Mouse (Mus musculus): ENCODE data around the gene Vars2. TPM values are rescaled to one million over a fixed set of nuclear protein-coding genes. Genes with fewer than 3 reads are reported as not detected.
A peak's percentile ranks its signal among the peaks of the same experiment; 100 is the strongest.

Vars2 gene
- total and polyA plus RNA-seq, 3 experiments = 14.0 to 30.3 (median 23.0) TPM

DNA sequence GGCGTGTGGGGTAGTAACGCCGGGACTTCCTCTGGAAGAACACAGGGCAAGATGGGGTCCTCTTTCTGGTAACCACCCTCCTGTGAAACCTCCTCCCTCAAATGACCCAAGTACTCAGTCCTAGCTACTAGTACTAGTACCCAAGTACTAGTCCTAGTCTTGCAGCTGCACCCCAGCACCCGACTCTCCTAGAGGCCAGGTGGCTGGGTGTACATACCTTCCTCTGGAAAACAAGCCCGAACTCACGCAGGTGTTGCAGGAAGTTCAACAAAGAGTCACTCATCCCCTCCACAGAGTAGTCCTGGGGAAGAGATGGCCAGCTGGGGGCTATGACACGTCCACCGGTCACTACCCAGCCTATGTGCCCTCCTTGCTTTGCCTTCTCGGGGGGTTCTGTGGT is 2.3 kb upstream of the Vars2 start:
- Histone ChIP-seq H3K4me2 (ENCODE audit: insufficient read depth, low read depth, poor library complexity, severe bottlenecking) (no peak overlapping the region), H3K9me3 (replicated peaks; ENCODE audit: low read length) (no peaks in the 10 kb centered on the region), H3K36me3 (replicated peaks in 1 of 2; ENCODE audit: control insufficient read depth in 1 of 2, insufficient read depth in 1 of 2, low read length in 1 of 2) (peaks cover 27 to 49% of the 10 kb centered on the region in 2 experiments), H3K9ac (ENCODE audit: insufficient read depth, low read depth) (no peak overlapping the region), H3K27ac (ENCODE audit: insufficient read depth, low read depth) (no peak overlapping the region), H3K4me3 (replicated peaks in 1 of 3; ENCODE audit: low read depth in 2 of 3, low read length in 2 of 3, poor library complexity in 1 of 3) (no peak overlapping the region), H3K27me3 (replicated peaks) (no peaks in the 10 kb centered on the region), H3K79me2 (replicated peaks; ENCODE audit: control insufficient read depth, extremely low read depth, insufficient read depth, poor library complexity, severe bottlenecking) (no peaks in the 10 kb centered on the region), H3K4me1 (ENCODE audit: control insufficient read depth in 1 of 2, insufficient read depth in 2 of 2) (peaks cover 13 to 36% of the 10 kb centered on the region in 2 experiments)
- no peak for DNase-seq (ENCODE audit: extremely low read depth)
- TF ChIP-seq USF2 (conservative IDR thresholded peaks at IDR 0.05; ENCODE audit: low read depth, low read length) (no peak), MAZ (IDR thresholded peaks at IDR 0.05; ENCODE audit: low read depth, low read length) (no peak), HCFC1 (IDR thresholded peaks at IDR 0.05; ENCODE audit: low read depth, low read length) (no peak), GABPA (IDR thresholded peaks at IDR 0.05; ENCODE audit: insufficient replicate concordance, low read depth, low read length) (no peak), POLR2AphosphoS2 (IDR thresholded peaks at IDR 0.05; ENCODE audit: low read depth, low read length) (no peak), NELFE (IDR thresholded peaks at IDR 0.05; ENCODE audit: low read depth, low read length) (no peak), ELF1 (IDR thresholded peaks at IDR 0.05; ENCODE audit: low read depth, low read length) (no peak), USF1 (IDR thresholded peaks at IDR 0.05; ENCODE audit: low read depth, low read length) (no peak), ZC3H11A (IDR thresholded peaks at IDR 0.05; ENCODE audit: low read depth, low read length) (no peak), CHD2 (IDR thresholded peaks at IDR 0.05; ENCODE audit: low read length) (no peak), MYC (IDR thresholded peaks at IDR 0.05; ENCODE audit: low read depth, low read length) (no peak), IRF4 (IDR thresholded peaks at IDR 0.05; ENCODE audit: low read depth, low read length) (no peak), TCF12 (IDR thresholded peaks at IDR 0.05; ENCODE audit: low read depth, low read length) (no peak), SIN3A (IDR thresholded peaks at IDR 0.05; ENCODE audit: low read length) (no peak), JUN (IDR thresholded peaks at IDR 0.05; ENCODE audit: insufficient read depth, low read depth, low read length) (no peak)
- dilution Hi-C loops (cut with MboI; ENCODE audit: extremely low pct_ligation_motif_present, extremely low pct_unique_long_range_greater_than_20kb, low sequenced_read_pairs) = no loop called here
- in situ Hi-C loops (cut with MboI; ENCODE audit: low pct_ligation_motif_present, low pct_unique_long_range_greater_than_20kb, low sequenced_read_pairs) = no loop called here

DNA sequence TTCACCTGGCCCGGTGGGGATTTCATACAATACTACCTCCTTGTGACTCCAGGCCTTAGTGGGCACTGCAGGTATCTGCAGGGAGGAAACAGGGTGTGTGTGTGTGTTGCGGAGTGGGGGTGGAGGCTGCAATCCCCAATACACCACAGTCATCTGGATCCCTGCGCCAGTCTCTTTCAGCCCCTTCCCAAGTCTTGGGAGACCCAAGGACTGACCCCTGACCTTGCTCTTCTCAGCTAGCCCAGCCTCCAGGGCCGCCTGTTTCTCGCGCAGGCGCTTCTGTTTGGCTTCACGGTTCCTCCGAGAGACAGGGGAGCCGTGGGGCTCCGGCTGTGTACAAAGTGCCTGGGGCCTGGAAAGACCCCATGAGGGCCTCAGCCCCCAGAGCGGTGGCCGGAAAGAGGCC is 538 bp downstream of the Vars2 start:
- TF ChIP-seq MEF2A (IDR thresholded peaks at IDR 0.05; ENCODE audit: borderline replicate concordance, low read depth, low read length) = no peak
- no peak for TF ChIP-seq ZC3H11A (IDR thresholded peaks at IDR 0.05; ENCODE audit: low read depth, low read length)
- peak; percentile 52; the same call in 1 of the 2 replicates for TF ChIP-seq SIN3A (IDR thresholded peaks at IDR 0.05; ENCODE audit: low read length)
- TF ChIP-seq NRF1 (IDR thresholded peaks at IDR 0.05; ENCODE audit: low read depth, low read length) = peak; percentile 65
- Histone ChIP-seq H3K79me2 (replicated peaks; ENCODE audit: control insufficient read depth, extremely low read depth, insufficient read depth, poor library complexity, severe bottlenecking) (no peaks in the 10 kb centered on the region), H3K9ac (ENCODE audit: insufficient read depth, low read depth) (peak overlapping the region; percentile 80), H3K4me3 (replicated peaks in 1 of 3; ENCODE audit: low read depth in 2 of 3, low read length in 2 of 3, poor library complexity in 1 of 3) (peak overlapping the region; percentile 79 to 93 (median 87)), H3K9me3 (replicated peaks; ENCODE audit: low read length) (no peaks in the 10 kb centered on the region), H3K4me2 (ENCODE audit: insufficient read depth, low read depth, poor library complexity, severe bottlenecking) (peak overlapping the region; percentile 26), H3K4me1 (ENCODE audit: control insufficient read depth in 1 of 2, insufficient read depth in 2 of 2) (peaks cover 7 to 21% of the 10 kb centered on the region in 2 experiments), H3K27me3 (replicated peaks) (no peaks in the 10 kb centered on the region), H3K36me3 (replicated peaks in 1 of 2; ENCODE audit: control insufficient read depth in 1 of 2, insufficient read depth in 1 of 2, low read length in 1 of 2) (peaks cover 48 to 71% of the 10 kb centered on the region in 2 experiments), H3K27ac (ENCODE audit: insufficient read depth, low read depth) (peak overlapping the region; percentile 33)
- DNase-seq (ENCODE audit: extremely low read depth) = peak; percentile 55
- in situ Hi-C loops (cut with MboI; ENCODE audit: low pct_ligation_motif_present, low pct_unique_long_range_greater_than_20kb, low sequenced_read_pairs) (no loop called here), dilution Hi-C loops (cut with MboI; ENCODE audit: extremely low pct_ligation_motif_present, extremely low pct_unique_long_range_greater_than_20kb, low sequenced_read_pairs) (no loop called here)
